8 mouse cellular contexts compared by ENCODE assay signal in genomic region chr6:24663196-24664132, GRCm38 (mm10). TPM values are rescaled to one million over a fixed set of nuclear protein-coding genes. Genes with fewer than 3 reads are reported as not detected.
DNase-seq lines count a peak whose midpoint lies in the region; ATAC-seq and TF ChIP-seq lines count a peak whose summit lies in the region.

No protein-coding gene starts in this region.

- TF ChIP-seq CTCF in CH12.LX (conservative IDR thresholded peaks at IDR 0.05 in 1 of 2, IDR thresholded peaks at IDR 0.05 in 1 of 2; ENCODE audit: low read depth in 2 of 2, low read length in 2 of 2), result no peak
- TF ChIP-seq CTCF in olfactory bulb, adult 2 months (IDR thresholded peaks at IDR 0.05; ENCODE audit: insufficient read depth, low read depth, low read length), result no peak

- TF ChIP-seq POLR2A in CH12.LX (IDR thresholded peaks at IDR 0.05; ENCODE audit: low read depth, low read length), result no peak
- no peak for TF ChIP-seq POLR2A in olfactory bulb, adult 2 months (IDR thresholded peaks at IDR 0.05; ENCODE audit: insufficient read depth, low read depth, low read length)

- ATAC-seq in granulocyte monocyte progenitor cell, adult 5-6 weeks (replicated peaks; ENCODE audit: poor library complexity, severe bottlenecking), result 0 out of 2 replicates have a peak, but pooled peaks have one; percentile 8
- no peak for ATAC-seq in liver, embryonic 16.5 days (ENCODE audit: low read depth)
- no peak for ATAC-seq in megakaryocyte-erythroid progenitor cell, adult 5-6 weeks (replicated peaks; ENCODE audit: low FRiP score, low TSS enrichment, poor library complexity, severe bottlenecking)

- peaks cover 42% of the 10 kb centered on the region for H3K79me2 ChIP-seq in CH12.LX (replicated peaks; ENCODE audit: control insufficient read depth, extremely low read depth, insufficient read depth, poor library complexity, severe bottlenecking)

- dilution Hi-C loops in CH12.LX (cut with MboI; ENCODE audit: extremely low pct_ligation_motif_present, extremely low pct_unique_long_range_greater_than_20kb, low sequenced_read_pairs), result no loop called here

- no peak for TF ChIP-seq EP300 in CH12.LX (IDR thresholded peaks at IDR 0.05; ENCODE audit: low read length)

- WGBS in liver, embryonic 16.5 days (ENCODE audit: insufficient replicate concordance), result 8% methylated on average over 21 of the region's 21 CpGs
- WGBS in olfactory bulb, adult 2 months, result 5% methylated on average over 21 of the region's 21 CpGs

- peak overlapping the region; percentile 96 to 98 (median 96) for H3K4me3 ChIP-seq in CH12.LX (replicated peaks in 1 of 3; ENCODE audit: low read depth in 2 of 3, low read length in 2 of 3, poor library complexity in 1 of 3)
- peak overlapping the region; percentile 96 for H3K4me3 ChIP-seq in liver, embryonic 16.5 days (ENCODE audit: low read depth, low read length)
- H3K4me3 ChIP-seq in olfactory bulb, adult 2 months (ENCODE audit: insufficient read depth, low read depth, low read length), result peak overlapping the region; percentile 92

- peaks cover 0 to 7% of the 10 kb centered on the region in 2 experiments for H3K36me3 ChIP-seq in CH12.LX (replicated peaks in 1 of 2; ENCODE audit: control insufficient read depth in 1 of 2, insufficient read depth in 1 of 2, low read length in 1 of 2)
- H3K36me3 ChIP-seq in liver, embryonic 16.5 days (ENCODE audit: control insufficient read depth, insufficient read depth), result no peaks in the 10 kb centered on the region

- in situ Hi-C loops in CH12.LX (cut with MboI; ENCODE audit: low pct_ligation_motif_present, low pct_unique_long_range_greater_than_20kb, low sequenced_read_pairs), result no loop called here

- DNase-seq in 3T3-L1 (ENCODE audit: low read depth, low spot score), result peak; percentile 49
- no peak for DNase-seq in CH12.LX (ENCODE audit: extremely low read depth)
- peak; percentile 26 for DNase-seq in cerebellum, adult 9-11 months
- DNase-seq in kidney, adult 18-20 months, result peak; percentile 63

- H3K27ac ChIP-seq in CH12.LX (ENCODE audit: insufficient read depth, low read depth), result no peak overlapping the region
- peak overlapping the region; percentile 96 for H3K27ac ChIP-seq in liver, embryonic 16.5 days (ENCODE audit: low read length)
- H3K27ac ChIP-seq in olfactory bulb, adult 2 months (ENCODE audit: insufficient read depth, low read depth, low read length), result peak overlapping the region; percentile 12

- H3K9ac ChIP-seq in CH12.LX (ENCODE audit: insufficient read depth, low read depth), result peak overlapping the region; percentile 88
- peak overlapping the region; percentile 98 for H3K9ac ChIP-seq in liver, embryonic 16.5 days (ENCODE audit: low read depth, low read length)

- peaks cover 2 to 27% of the 10 kb centered on the region in 2 experiments; a peak in 2 of 4 replicates for H3K4me1 ChIP-seq in CH12.LX (ENCODE audit: control insufficient read depth in 1 of 2, insufficient read depth in 2 of 2)
- H3K4me1 ChIP-seq in liver, embryonic 16.5 days (ENCODE audit: control insufficient read depth, low read depth, low read length), result peaks cover 12% of the 10 kb centered on the region
- H3K4me1 ChIP-seq in olfactory bulb, adult 2 months (ENCODE audit: control insufficient read depth, insufficient read depth, low read length), result no peaks in the 10 kb centered on the region

- TF ChIP-seq RAD21 in CH12.LX (IDR thresholded peaks at IDR 0.05; ENCODE audit: low read depth, low read length), result no peak

- H3K9me3 ChIP-seq in CH12.LX (replicated peaks; ENCODE audit: low read length), result no peaks in the 10 kb centered on the region
- H3K9me3 ChIP-seq in liver, embryonic 16.5 days (replicated peaks; ENCODE audit: control insufficient read depth, low read length), result no peaks in the 10 kb centered on the region

- H3K27me3 ChIP-seq in CH12.LX (replicated peaks), result no peaks in the 10 kb centered on the region
- H3K27me3 ChIP-seq in liver, embryonic 16.5 days (ENCODE audit: control insufficient read depth, insufficient read depth, low read depth, low read length), result no peaks in the 10 kb centered on the region

- peak overlapping the region; percentile 81 for H3K4me2 ChIP-seq in CH12.LX (ENCODE audit: insufficient read depth, low read depth, poor library complexity, severe bottlenecking)
- H3K4me2 ChIP-seq in liver, embryonic 16.5 days (ENCODE audit: low read depth, low read length), result peak overlapping the region; percentile 90

TF ChIP-seq in CH12.LX, 34 proteins besides CTCF, POLR2A, EP300 and RAD21:
- TF ChIP-seq E2F4 (IDR thresholded peaks at IDR 0.05; ENCODE audit: insufficient replicate concordance, low read depth, low read length) (no peak), NRF1 (IDR thresholded peaks at IDR 0.05; ENCODE audit: low read depth, low read length) (no peak), ZNF384 (IDR thresholded peaks at IDR 0.05; ENCODE audit: low read depth, low read length) (no peak), TBP (conservative IDR thresholded peaks at IDR 0.05; ENCODE audit: low read depth, low read length) (no peak), ZC3H11A (IDR thresholded peaks at IDR 0.05; ENCODE audit: low read depth, low read length) (no peak), UBTF (IDR thresholded peaks at IDR 0.05; ENCODE audit: low read depth, low read length) (no peak), CHD2 (IDR thresholded peaks at IDR 0.05; ENCODE audit: low read length) (no peak), ETS1 (conservative IDR thresholded peaks at IDR 0.05; ENCODE audit: low read depth, low read length) (no peak), GABPA (IDR thresholded peaks at IDR 0.05; ENCODE audit: insufficient replicate concordance, low read depth, low read length) (no peak), USF2 (conservative IDR thresholded peaks at IDR 0.05; ENCODE audit: low read depth, low read length) (no peak), USF1 (IDR thresholded peaks at IDR 0.05; ENCODE audit: low read depth, low read length) (no peak), PAX5 (IDR thresholded peaks at IDR 0.05; ENCODE audit: low read length) (no peak), MAZ (IDR thresholded peaks at IDR 0.05; ENCODE audit: low read depth, low read length) (no peak), HCFC1 (IDR thresholded peaks at IDR 0.05; ENCODE audit: low read depth, low read length) (no peak), CHD1 (IDR thresholded peaks at IDR 0.05; ENCODE audit: low read depth, low read length) (no peak), NELFE (IDR thresholded peaks at IDR 0.05; ENCODE audit: low read depth, low read length) (no peak), MAX (IDR thresholded peaks at IDR 0.05; ENCODE audit: low read length) (no peak), JUN (IDR thresholded peaks at IDR 0.05; ENCODE audit: insufficient read depth, low read depth, low read length) (no peak), ELF1 (IDR thresholded peaks at IDR 0.05; ENCODE audit: low read depth, low read length) (no peak), KAT2A (IDR thresholded peaks at IDR 0.05; ENCODE audit: insufficient replicate concordance, low read length) (no peak)

RNA-seq across cellular contexts. Expression of gene Wasl, which starts 1.3 kb away (rescaled TPM):
- total RNA-seq in CH12.LX (2012; rRNA removed), result 3.9 and 5.6 TPM in 2 replicates
- total RNA-seq in CH12.LX (2014; rRNA removed), result 7.6 and 7.8 TPM in 2 replicates
- polyA plus RNA-seq in CH12.LX (2012; ENCODE audit: insufficient read length, low read depth), result 7.4 and 8.4 TPM in 2 replicates
- 18.6 and 22.3 TPM in 2 replicates for total RNA-seq in granulocyte monocyte progenitor cell, adult 5-6 weeks (2014; fragmentation: Nextera tagmentation)
- 4.9 and 7.6 TPM in 2 replicates for total RNA-seq in granulocyte monocyte progenitor cell, adult 5-6 weeks (2017)
- polyA plus RNA-seq in liver, embryonic 16.5 days (2015; fragmentation: Nextera tagmentation; extraction: Ambion mirVana), result 19.7 and 26.1 TPM in 2 replicates
- polyA plus RNA-seq in olfactory bulb, adult 2 months (2012; ENCODE audit: insufficient read depth, insufficient read length, low replicate concordance, missing spikeins), result not detected in 2 replicates
- 17.3 and 34.0 TPM in 2 replicates for total RNA-seq in megakaryocyte-erythroid progenitor cell, adult 5-6 weeks (2014; fragmentation: Nextera tagmentation)
- total RNA-seq in megakaryocyte-erythroid progenitor cell, adult 5-6 weeks (2017), result 6.4 and 12.0 TPM in 2 replicates
